Mouse (Mus musculus) small intestine, adult 10 weeks (tissue): ENCODE data around the gene Paqr8. TPM values are rescaled to one million over a fixed set of nuclear protein-coding genes. Genes with fewer than 3 reads are reported as not detected.

Source experiments
- polyA plus RNA-seq: library from polyadenylated mRNA; stranded (reverse); fragments of 350-450 nt; fragmentation: Illumina TruSeq; extraction: RNeasy Lipid Tissue Mini Kit (QIAGEN cat#74804); gene quantifications from one replicate; pipeline ENCODE4 v1.2.3, GENCODE M21; 2014; ENCODE audit warnings: low replicate concordance

Gene Paqr8
- polyA plus RNA-seq, result 2.4 TPM

DNA sequence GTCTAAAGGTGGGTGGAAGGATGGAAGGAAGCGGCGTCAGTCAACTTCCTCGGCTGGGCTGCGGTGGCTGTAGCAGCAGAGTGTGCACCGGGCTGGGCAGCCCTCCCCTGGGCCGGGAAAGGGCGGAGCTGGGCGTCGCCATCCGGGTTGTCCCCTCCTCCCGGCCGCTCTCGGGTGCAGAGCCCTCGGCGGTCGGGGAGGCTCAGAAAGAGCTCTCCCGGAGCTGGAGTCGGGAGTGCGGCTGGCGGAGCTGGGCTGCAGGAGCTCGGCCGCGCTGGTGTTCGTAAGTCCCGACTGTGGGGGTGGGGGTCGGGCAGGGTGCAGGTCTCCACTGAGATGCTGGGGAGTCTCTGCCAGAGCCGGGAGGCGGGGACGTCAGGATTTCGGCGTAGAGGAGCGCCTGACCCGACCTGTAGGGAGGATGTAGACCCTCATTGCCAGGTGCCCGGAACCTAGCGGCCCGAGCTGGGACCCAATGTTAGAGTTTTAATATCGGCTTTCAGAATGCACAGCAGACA is at the start of gene Paqr8:
TSS of gene Paqr8 (plus strand) at position 203 of the 518 bp plus-strand sequence.

DNA sequence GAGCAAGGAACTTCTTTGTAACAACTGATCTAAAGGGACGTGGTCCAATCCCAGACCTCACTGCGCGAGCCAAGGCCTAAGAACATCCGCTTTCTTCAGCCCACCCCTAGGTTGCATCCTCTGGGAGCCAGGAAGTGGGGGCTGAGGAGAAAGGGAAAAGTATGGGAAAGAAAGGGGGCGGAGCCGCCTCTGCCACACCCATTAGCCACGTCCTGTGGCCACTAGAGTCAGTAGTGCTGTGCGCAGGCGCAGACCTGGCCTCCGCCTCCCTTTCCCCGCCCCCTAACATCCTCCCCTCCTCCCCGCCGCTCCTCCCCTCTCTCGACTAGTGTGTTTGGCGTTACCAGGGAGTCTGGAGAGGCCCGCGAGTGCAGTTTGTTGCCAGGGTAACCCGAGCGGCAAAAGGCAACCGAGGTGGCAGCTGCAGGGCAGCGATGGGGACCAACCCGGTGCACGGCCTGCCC is 60.9 kb downstream of the Paqr8 start, which contains the start of gene Efhc1:
TSS of gene Efhc1 (plus strand) at position 327 of the 464 bp plus-strand sequence.

Other genes with a start within 250 kb of the Paqr8 start
- not detected for gene Il17a, start 159.7 kb upstream of the Paqr8 start, polyA plus RNA-seq
- gene Il17f, start 100.0 kb upstream of the Paqr8 start, polyA plus RNA-seq, result not detected
- gene Mcm3, start 70.3 kb upstream of the Paqr8 start, polyA plus RNA-seq, result 2.2 TPM
- 0.19 TPM for gene Efhc1, start 61.0 kb downstream of the Paqr8 start, polyA plus RNA-seq
- gene Tram2, start 188.6 kb downstream of the Paqr8 start, polyA plus RNA-seq, result 1.0 TPM